Mouse (Mus musculus) left cerebral cortex, adult 11 months (tissue): Measurements from ENCODE around the gene Dennd2a.
"Not testable (repeated sequence)": the region's sequence is repeated elsewhere in the genome, so short reads cannot be mapped to it uniquely, and the experiment has no call there.

ENCODE experiments used
- DNase-seq: peaks from one replicate; pipeline ENCODE4 v3.0.0; 2022; ENCODE audit warnings: low spot score

The Dennd2a gene

GRCm38 (mm10) chr6:39447429-39448185, 110.1 kb downstream of the Dennd2a start:
- peak; percentile 48 for DNase-seq

- DNase-seq = no peak
These were observed 111.7 kb downstream of the Dennd2a start for GRCm38 (mm10) chr6:39445801-39446572.

GRCm38 (mm10) chr6:39442786-39443287, 114.8 kb downstream of the Dennd2a start:
- DNase-seq = no peak

- no peak for DNase-seq
These were observed 117.5 kb downstream of the Dennd2a start for GRCm38 (mm10) chr6:39440207-39440606.

GRCm38 (mm10) chr6:39437519-39437918, 120.1 kb downstream of the Dennd2a start:
- not testable (repeated sequence) for DNase-seq

GRCm38 (mm10) chr6:39435875-39436274, 121.8 kb downstream of the Dennd2a start:
- DNase-seq = no peak

GRCm38 (mm10) chr6:39434886-39435492, 122.7 kb downstream of the Dennd2a start:
- DNase-seq = no peak

GRCm38 (mm10) chr6:39434111-39434885, 123.4 kb downstream of the Dennd2a start:
- no peak for DNase-seq

- DNase-seq = no peak
These were observed 124.0 kb downstream of the Dennd2a start for GRCm38 (mm10) chr6:39433701-39434100.

- DNase-seq = no peak
These were observed 124.5 kb downstream of the Dennd2a start for GRCm38 (mm10) chr6:39433174-39433573.

- DNase-seq = no peak
These were observed 126.9 kb downstream of the Dennd2a start for GRCm38 (mm10) chr6:39430722-39431121.

GRCm38 (mm10) chr6:39429007-39429788, 128.5 kb downstream of the Dennd2a start:
- no peak for DNase-seq

GRCm38 (mm10) chr6:39427276-39428003, 130.2 kb downstream of the Dennd2a start:
- DNase-seq = no peak

- no peak for DNase-seq
These were observed 130.9 kb downstream of the Dennd2a start for GRCm38 (mm10) chr6:39426725-39427124.

GRCm38 (mm10) chr6:39425181-39425580, 132.5 kb downstream of the Dennd2a start:
- no peak for DNase-seq

GRCm38 (mm10) chr6:39423686-39424085, 134.0 kb downstream of the Dennd2a start:
- no peak for DNase-seq

- peak; percentile 33 for DNase-seq
These were observed 134.5 kb downstream of the Dennd2a start for GRCm38 (mm10) chr6:39423130-39423551.

GRCm38 (mm10) chr6:39420867-39421266, 136.8 kb downstream of the Dennd2a start:
- DNase-seq = no peak

GRCm38 (mm10) chr6:39419851-39420721, 137.6 kb downstream of the Dennd2a start, which contains the start of gene Mkrn1:
TSS of gene Mkrn1 (minus strand) at chr6:39420462.
- peak; percentile 80 for DNase-seq
